Mouse (Mus musculus) cortical plate, adult 2 months (tissue): ENCODE data around the gene Ipcef1. TPM values are rescaled to one million over a fixed set of nuclear protein-coding genes. Genes with fewer than 3 reads are reported as not detected.
"Not testable (repeated sequence)": the region's sequence is repeated elsewhere in the genome, so short reads cannot be mapped to it uniquely, and the experiment has no call there.

ENCODE experiments used
- H3K27ac ChIP-seq: fragments of 200-500 bp; 2 replicates; pipeline ENCODE4 v1.5.1; 2012; ENCODE audit warnings: low read length, control low read depth, inconsistent platforms; ENCODE audit not compliant: insufficient read depth
- H3K4me1 ChIP-seq: fragments of 200-500 bp; 2 replicates; pipeline ENCODE4 v1.6.1; 2011; ENCODE audit warnings: low read length; ENCODE audit not compliant: control insufficient read depth, insufficient read depth
- H3K4me3 ChIP-seq: fragments of 200-500 bp; 2 replicates; pipeline ENCODE4 v1.5.1; 2011; ENCODE audit warnings: mild to moderate bottlenecking, low read length, control low read depth; ENCODE audit not compliant: insufficient read depth
- CTCF ChIP-seq: fragments of 200-500 bp; IDR thresholded peaks from 2 replicates; pipeline ENCODE4 v1.5.1; 2011; ENCODE audit warnings: mild to moderate bottlenecking, control low read depth, low read length; ENCODE audit not compliant: insufficient read depth; ENCODE audit errors: extremely low read depth
- POLR2A ChIP-seq: fragments of 200-500 bp; IDR thresholded peaks from 2 replicates; pipeline ENCODE4 v1.6.1; 2011; ENCODE audit warnings: mild to moderate bottlenecking, low read length, control low read depth; ENCODE audit not compliant: insufficient read depth; ENCODE audit errors: extremely low read depth
- polyA plus RNA-seq: library from polyadenylated mRNA; depleted of rRNA; stranded (reverse); fragments of >200 nt; gene quantifications from 2 replicates; pipeline ENCODE4 v1.2.3, GENCODE M21; 2012

Gene Ipcef1
- polyA plus RNA-seq, 1 experiment: 45.7 TPM

- TF ChIP-seq POLR2A (no peak), CTCF (no peak)
- Histone ChIP-seq H3K27ac (no peak overlapping the region), H3K4me3 (no peak overlapping the region), H3K4me1 (no peaks in the 10 kb centered on the region)
These were observed 11.2 kb downstream of the Ipcef1 start for GRCm38 (mm10) chr10:7041032-7041431.

- TF ChIP-seq POLR2A (no peak), CTCF (no peak)
- Histone ChIP-seq H3K4me1 (no peaks in the 10 kb centered on the region), H3K27ac (no peak overlapping the region), H3K4me3 (no peak overlapping the region)
These were observed 15.1 kb downstream of the Ipcef1 start for GRCm38 (mm10) chr10:7037194-7037593.

- H3K27ac ChIP-seq: no peak overlapping the region
- no peaks in the 10 kb centered on the region for H3K4me1 ChIP-seq
- TF ChIP-seq POLR2A: no peak
- TF ChIP-seq CTCF: no peak
- no peak overlapping the region for H3K4me3 ChIP-seq
These were observed 16.7 kb downstream of the Ipcef1 start for GRCm38 (mm10) chr10:7035547-7035946.

- Histone ChIP-seq H3K4me3 (no peak overlapping the region), H3K4me1 (no peaks in the 10 kb centered on the region), H3K27ac (no peak overlapping the region)
- TF ChIP-seq CTCF (no peak), POLR2A (no peak)
These were observed 18.8 kb downstream of the Ipcef1 start for GRCm38 (mm10) chr10:7033459-7033858.

GRCm38 (mm10) chr10:7025028-7025427, 27.2 kb downstream of the Ipcef1 start:
- no peak overlapping the region for H3K27ac ChIP-seq
- H3K4me3 ChIP-seq: no peak overlapping the region
- no peaks in the 10 kb centered on the region for H3K4me1 ChIP-seq
- TF ChIP-seq POLR2A (no peak), CTCF (no peak)

GRCm38 (mm10) chr10:7020551-7020950, 31.7 kb downstream of the Ipcef1 start:
- no peak for TF ChIP-seq CTCF
- no peak for TF ChIP-seq POLR2A
- H3K27ac ChIP-seq: no peak overlapping the region
- no peak overlapping the region for H3K4me3 ChIP-seq
- H3K4me1 ChIP-seq: no peaks in the 10 kb centered on the region

- TF ChIP-seq POLR2A (no peak), CTCF (no peak)
These were observed 32.4 kb downstream of the Ipcef1 start for GRCm38 (mm10) chr10:7019781-7020386.

GRCm38 (mm10) chr10:7015199-7015598, 37.1 kb downstream of the Ipcef1 start:
- Histone ChIP-seq H3K27ac (no peak overlapping the region), H3K4me3 (no peak overlapping the region), H3K4me1 (no peaks in the 10 kb centered on the region)
- TF ChIP-seq CTCF: no peak
- TF ChIP-seq POLR2A: no peak

More at GRCm38 (mm10) chr10:7019781-7020386, 32.4 kb downstream of the Ipcef1 start:
- no peak overlapping the region for H3K4me3 ChIP-seq
- H3K27ac ChIP-seq: no peak overlapping the region
- no peaks in the 10 kb centered on the region for H3K4me1 ChIP-seq

GRCm38 (mm10) chr10:7010543-7010942, 41.7 kb downstream of the Ipcef1 start:
- Histone ChIP-seq H3K4me3 (no peak overlapping the region), H3K4me1 (no peaks in the 10 kb centered on the region), H3K27ac (no peak overlapping the region)
- TF ChIP-seq POLR2A (no peak), CTCF (no peak)

GRCm38 (mm10) chr10:7004980-7005538, 47.2 kb downstream of the Ipcef1 start:
- H3K4me3 ChIP-seq: no peak overlapping the region
- no peak for TF ChIP-seq CTCF
- TF ChIP-seq POLR2A: no peak
- H3K4me1 ChIP-seq: no peaks in the 10 kb centered on the region
- H3K27ac ChIP-seq: no peak overlapping the region

- not testable (repeated sequence) for H3K4me3 ChIP-seq, H3K27ac ChIP-seq, H3K4me1 ChIP-seq
These were observed 48.4 kb downstream of the Ipcef1 start for GRCm38 (mm10) chr10:7003898-7004297.
